Mouse (Mus musculus): Measurements from ENCODE around the gene Slc25a10.

- no peak for TF ChIP-seq HCFC1 (IDR thresholded peaks at IDR 0.05; ENCODE audit: borderline replicate concordance, insufficient read depth, low read length)
- TF ChIP-seq ZC3H11A (IDR thresholded peaks at IDR 0.05; ENCODE audit: borderline replicate concordance, low read depth, low read length), result no peak
These were observed 36.7 kb upstream of the Slc25a10 start for GRCm38 (mm10) chr11:120454965-120455364.

Data from ES-E14 (cell line).